Mouse (Mus musculus) bone marrow macrophage, adult 2 months (primary cell): Measurements from ENCODE around the gene Isg20. TPM values are rescaled to one million over a fixed set of nuclear protein-coding genes. Genes with fewer than 3 reads are reported as not detected.
A peak's percentile ranks its signal among the peaks of the same experiment; 100 is the strongest.

Experiments
- H3K27ac ChIP-seq: 2 replicates; pipeline ENCODE4 v1.5.1; 2012; ENCODE audit warnings: low read depth, low read length; ENCODE audit not compliant: insufficient read depth
- H3K4me1 ChIP-seq: 2 replicates; pipeline ENCODE4 v1.6.1; 2012; ENCODE audit warnings: low read length; ENCODE audit not compliant: control insufficient read depth, insufficient read depth
- H3K4me3 ChIP-seq: 2 replicates; pipeline ENCODE4 v1.5.1; 2012; ENCODE audit warnings: mild to moderate bottlenecking, low read length, moderate library complexity; ENCODE audit not compliant: insufficient read depth
- CTCF ChIP-seq: IDR thresholded peaks from 2 replicates; pipeline ENCODE4 v1.5.1; 2012; ENCODE audit warnings: low read depth, mild to moderate bottlenecking, low read length, moderate library complexity
- POLR2A ChIP-seq: IDR thresholded peaks from 2 replicates; pipeline ENCODE4 v1.6.1; 2012; ENCODE audit warnings: mild to moderate bottlenecking, low read depth, low read length, borderline replicate concordance
- polyA plus RNA-seq: library from polyadenylated mRNA; stranded (reverse); fragments of >200 nt; gene quantifications from 2 replicates; pipeline ENCODE4 v1.2.4, GENCODE M21; 2012; ENCODE audit not compliant: missing spikeins, insufficient read depth, insufficient read length

Isg20 gene
- polyA plus RNA-seq, 1 experiment: 12.4 TPM

DNA sequence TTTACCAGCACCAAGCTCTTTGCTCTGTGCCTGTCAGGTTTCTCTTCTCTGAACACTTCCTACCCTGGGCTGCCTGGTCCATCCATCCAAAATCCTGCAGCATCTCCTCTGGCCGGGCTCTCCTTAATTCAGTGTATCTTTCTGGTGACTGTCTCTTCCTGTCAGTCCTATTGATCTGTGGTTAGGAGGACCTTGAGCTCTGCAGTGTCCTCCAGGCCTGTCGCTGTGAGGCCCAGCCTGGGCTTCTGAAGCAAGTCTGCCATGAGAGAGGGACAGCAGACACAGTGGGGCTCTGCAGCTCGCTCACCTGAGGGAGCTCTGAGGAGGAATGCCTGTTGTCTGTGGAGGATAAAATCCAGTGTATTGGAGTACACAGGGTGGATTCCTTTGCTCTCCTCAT is 15.7 kb upstream of the Isg20 start:
- TF ChIP-seq CTCF (no peak), POLR2A (no peak)
- Histone ChIP-seq H3K4me1 (no peaks in the 10 kb centered on the region; the same call in none of the 2 replicates), H3K4me3 (no peak overlapping the region), H3K27ac (no peak overlapping the region)

DNA sequence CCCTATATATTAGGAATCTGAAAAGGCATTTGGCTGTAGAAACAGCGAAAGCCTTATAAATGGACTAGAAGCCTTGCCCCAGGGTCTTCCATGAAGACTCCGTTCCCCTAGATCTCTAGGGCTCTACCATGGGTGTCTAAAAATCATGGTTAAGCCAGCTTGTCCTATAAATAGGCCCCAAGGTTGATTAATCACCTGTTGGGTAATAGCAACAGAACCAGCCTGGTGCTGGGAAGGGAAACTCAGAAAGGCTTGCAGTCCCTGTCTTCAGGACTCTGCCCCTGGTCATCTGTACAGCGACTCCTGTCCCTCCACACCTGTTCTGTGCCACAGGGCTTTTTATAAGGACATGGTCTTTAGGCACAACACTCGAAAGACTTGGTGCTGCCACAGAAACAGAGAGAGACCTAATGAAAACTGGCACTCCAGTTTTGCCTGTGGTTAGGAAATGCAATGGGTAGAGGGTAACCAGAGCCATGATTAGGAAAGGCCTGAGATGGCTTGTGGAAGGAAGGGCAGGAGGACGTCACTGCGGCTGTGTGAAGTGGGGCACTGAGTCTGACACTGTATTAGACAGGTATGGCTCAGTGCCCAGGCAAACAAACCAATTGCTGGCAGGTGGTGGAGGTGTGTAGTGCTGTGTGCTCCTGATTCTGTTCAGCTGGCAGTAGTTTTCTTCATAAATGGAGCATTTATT is 9.9 kb upstream of the Isg20 start:
- Histone ChIP-seq H3K4me3 (no peak overlapping the region), H3K27ac (no peak overlapping the region), H3K4me1 (no peaks in the 10 kb centered on the region)
- TF ChIP-seq POLR2A (no peak), CTCF (no peak)

DNA sequence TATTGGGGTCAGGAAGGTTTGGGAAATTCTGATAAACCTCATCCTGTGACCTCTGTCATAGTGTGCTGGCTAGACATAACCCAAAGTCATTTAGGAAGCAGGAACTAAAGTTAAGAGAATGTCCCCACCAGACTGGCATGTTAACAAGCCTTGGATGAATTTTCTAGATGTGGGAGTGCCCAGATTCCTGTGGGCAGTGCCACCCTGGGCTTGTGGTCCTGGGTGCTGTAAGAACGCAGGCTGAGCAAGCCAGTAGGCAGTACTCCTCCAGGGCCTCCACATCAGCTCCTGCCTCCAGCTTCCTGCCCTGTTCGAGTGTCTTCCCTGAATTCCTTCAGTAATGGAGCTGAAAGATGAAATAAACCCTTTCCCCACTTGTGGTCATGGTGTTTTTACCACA is 9.0 kb upstream of the Isg20 start:
- no peak overlapping the region for H3K27ac ChIP-seq
- TF ChIP-seq CTCF (no peak), POLR2A (no peak)
- H3K4me3 ChIP-seq: no peak overlapping the region
- H3K4me1 ChIP-seq: no peaks in the 10 kb centered on the region

DNA sequence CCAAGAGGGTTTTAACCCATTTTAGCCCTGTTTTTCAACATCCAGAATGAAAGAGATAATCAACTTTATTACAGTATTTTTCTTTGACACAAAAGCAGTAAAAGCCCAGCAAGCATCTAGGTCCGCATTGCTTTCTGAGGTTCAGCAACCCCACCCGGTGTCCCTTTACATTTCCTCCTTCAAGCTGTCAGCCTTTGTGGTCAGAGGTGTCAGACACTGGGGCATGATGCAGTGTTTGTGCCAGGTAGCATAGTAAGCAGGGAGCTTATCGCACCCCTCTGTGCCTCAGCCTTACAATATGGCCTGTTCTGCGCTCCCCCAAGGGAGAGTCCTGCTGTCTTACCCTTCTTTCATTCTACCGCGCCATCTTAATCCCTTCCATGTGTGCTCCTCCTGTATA is 4.2 kb upstream of the Isg20 start:
- no peak for TF ChIP-seq POLR2A
- TF ChIP-seq CTCF: no peak
- H3K4me1 ChIP-seq: peaks cover 15% of the 10 kb centered on the region
- no peak overlapping the region for H3K27ac ChIP-seq
- H3K4me3 ChIP-seq: no peak overlapping the region

DNA sequence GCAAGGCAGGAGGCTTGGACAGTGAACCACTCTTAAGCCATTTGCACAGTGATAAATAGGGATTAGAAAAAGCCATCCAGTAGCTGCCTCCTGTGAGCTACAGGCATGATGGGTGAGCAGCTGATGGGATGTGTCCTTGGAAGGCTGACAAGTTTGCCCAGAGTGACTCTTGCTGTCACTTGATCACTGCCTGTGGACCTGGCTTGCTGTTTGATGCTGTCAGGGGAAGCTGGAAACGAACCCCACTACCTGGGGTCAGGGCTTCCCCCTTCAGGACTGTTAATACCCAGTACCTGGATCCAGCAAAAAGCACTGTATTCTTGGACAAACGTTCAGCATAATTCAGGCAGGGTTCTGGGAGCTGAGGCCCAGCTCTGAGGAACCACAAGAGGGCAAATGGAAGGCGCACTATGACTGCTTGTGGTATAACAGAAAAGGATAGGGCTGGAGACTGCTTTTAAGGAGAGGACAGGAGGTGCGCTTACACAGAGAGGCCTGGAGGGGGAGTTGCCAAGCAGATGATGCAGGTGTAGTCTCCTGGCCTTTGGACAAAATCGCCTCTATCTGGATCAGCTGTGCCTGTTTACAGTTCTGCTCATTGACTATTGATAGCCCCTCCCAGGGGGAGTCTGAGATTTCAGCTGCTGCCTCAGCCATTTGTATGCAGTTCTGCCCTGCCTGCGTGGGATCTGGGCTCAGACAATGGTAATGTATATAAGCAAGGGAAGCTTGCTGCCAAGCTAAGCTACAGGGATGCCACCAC is 2.7 kb upstream of the Isg20 start:
- Histone ChIP-seq H3K4me1 (peaks cover 18% of the 10 kb centered on the region), H3K27ac (no peak overlapping the region), H3K4me3 (no peak overlapping the region)
- no peak for TF ChIP-seq CTCF
- no peak for TF ChIP-seq POLR2A

DNA sequence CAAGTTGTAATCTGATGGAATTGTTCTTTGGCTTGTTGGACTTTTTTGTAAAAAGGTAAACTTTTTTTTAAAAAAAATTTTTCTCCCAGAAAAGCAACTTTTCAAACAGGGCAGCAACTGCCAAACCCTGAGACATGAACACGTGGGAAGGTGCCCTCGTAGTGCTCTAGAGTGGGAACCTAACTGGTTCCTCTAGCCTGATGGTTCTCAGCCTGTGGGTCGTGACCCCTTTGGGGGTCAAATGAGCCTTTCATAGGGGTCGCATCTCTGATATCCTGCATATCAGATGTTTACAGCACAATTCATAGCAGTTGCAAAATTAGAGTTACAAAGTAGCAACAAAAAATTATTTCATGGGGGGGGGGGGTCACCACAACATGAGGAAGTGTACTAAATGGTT is 2.0 kb upstream of the Isg20 start:
- TF ChIP-seq POLR2A (no peak), CTCF (no peak)

DNA sequence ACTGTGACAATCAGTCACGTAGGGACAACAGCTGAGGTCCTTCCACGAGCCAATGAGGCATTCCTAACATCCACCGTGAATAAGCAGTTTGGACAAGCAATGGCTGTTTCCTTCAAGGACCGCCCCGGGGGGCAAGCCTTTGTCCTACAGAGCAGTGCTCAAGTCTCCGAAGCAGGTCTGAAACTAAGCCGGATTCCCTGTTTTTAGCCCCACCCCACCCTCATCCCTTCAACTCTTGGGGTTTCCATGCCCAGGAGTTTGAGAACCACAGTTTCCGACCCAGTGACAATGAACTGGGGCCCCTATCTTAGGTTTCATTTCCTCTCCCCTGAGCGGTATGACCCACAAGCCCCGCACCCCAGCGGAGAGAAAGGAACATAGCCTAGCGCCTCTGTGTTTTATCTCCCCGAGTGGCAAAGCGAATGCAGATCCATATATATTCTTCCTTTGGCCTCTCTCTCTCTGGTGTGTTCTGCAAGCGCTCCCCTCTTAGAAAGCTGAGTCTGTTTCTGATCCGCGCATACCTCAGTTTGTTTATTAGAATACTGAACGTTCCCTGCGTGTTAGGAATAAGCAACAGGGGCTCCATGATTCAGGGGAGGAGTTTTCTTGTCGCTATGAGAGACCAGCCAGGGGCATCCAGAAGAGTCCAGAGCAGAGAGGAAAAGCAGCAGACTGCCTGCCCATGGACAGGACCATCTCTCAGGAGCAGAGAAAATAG is 811 bp upstream of the Isg20 start:
- H3K27ac ChIP-seq: no peak overlapping the region
- peak overlapping the region; percentile 38 for H3K4me3 ChIP-seq
- TF ChIP-seq CTCF (no peak), POLR2A (no peak)
- H3K4me1 ChIP-seq: peaks cover 18% of the 10 kb centered on the region

More for the DNA sequence above, 2.0 kb upstream of the Isg20 start:
- Histone ChIP-seq H3K4me1 (peaks cover 18% of the 10 kb centered on the region), H3K27ac (no peak overlapping the region), H3K4me3 (no peak overlapping the region)

DNA sequence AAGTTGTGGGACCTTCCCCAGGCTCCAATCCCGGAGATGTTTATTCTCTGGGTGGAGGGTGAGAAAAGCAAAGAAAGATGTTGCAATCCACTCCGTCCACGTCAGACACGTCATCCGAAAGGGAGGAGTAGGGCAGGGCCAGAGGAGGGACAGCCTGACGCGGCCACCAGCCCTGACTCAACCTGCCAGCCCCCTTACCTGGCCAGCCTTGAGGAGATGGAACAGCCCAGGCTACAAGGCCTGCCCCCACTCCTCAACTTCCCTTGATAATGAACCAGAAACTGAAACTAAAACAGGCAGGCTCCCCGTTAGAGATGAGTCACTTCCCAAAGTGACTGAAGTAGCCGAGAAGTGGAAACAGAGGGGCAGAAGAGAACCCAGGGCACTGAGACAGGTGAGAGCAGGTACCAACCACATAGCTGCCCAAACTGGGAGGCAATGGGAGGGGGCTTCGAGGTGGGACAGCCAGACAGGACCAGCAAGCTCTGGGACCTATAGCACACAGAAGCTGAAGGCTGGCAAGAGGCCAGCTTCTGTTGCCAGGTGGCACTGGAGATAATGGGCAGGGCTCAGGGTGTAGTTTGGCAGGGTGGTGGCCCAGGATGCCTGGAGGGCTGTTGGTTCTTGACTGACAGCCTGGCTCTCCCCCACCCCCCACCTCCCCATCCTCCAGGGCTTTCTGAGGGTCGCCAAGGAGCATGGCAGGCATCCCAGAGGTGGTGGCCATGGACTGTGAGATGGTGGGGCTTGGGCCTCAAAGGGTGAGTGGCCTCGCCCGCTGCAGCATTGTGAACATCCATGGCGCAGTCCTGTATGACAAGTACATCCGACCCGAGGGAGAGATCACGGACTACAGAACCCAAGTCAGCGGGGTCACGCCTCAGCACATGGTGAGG is 673 bp downstream of the Isg20 start:
- TF ChIP-seq CTCF (no peak), POLR2A (no peak)
- Histone ChIP-seq H3K4me1 (peaks cover 18% of the 10 kb centered on the region), H3K27ac (no peak overlapping the region), H3K4me3 (peak overlapping the region; percentile 72)

DNA sequence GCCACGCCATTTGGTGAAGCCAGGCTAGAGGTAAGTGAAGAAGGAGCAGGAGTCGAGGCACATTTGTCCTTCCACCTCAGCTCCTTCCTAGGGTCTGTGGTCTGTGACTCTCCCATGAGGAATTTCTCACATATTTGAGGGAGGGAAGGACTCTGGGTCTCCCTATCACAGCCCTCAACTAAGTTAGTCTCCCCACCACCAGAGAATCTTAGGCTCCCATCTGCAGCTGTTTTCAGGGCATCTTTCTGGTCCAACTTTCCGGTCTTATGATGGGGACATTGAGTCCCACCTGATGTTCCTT is 1.3 kb downstream of the Isg20 start:
- no peak for TF ChIP-seq POLR2A
- no peak for TF ChIP-seq CTCF
- Histone ChIP-seq H3K4me1 (peaks cover 18% of the 10 kb centered on the region), H3K27ac (no peak overlapping the region), H3K4me3 (no peak overlapping the region)
